Mouse (Mus musculus): Measurements from ENCODE around the gene Pum2.

DNA sequence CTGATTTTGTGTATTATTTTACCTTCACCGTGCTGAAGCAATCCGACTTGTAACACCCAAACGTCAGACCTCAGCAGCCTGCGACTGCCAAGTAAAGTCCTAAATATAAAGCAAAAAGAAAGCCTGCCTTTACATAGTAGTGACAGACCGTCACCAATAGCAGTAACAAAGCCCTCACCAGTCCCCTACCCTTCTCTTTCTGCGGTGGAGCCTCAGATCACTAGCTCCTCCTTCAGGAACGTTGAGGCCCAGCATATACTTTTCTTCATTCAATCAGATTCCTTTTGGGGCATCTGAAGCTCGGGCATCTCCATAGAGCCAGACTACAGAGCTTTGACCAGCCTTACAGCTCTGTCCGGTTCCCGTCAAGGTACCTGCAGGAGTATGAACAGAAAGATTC lies 16.8 kb upstream of the Pum2 start:
- no peak for TF ChIP-seq CTCF (IDR thresholded peaks at IDR 0.05; ENCODE audit: borderline replicate concordance, insufficient read depth, low read depth, low read length)
- no peak for TF ChIP-seq POLR2A (IDR thresholded peaks at IDR 0.05; ENCODE audit: borderline replicate concordance, insufficient read depth, low read length)
